Mouse (Mus musculus) liver, adult 2 months (tissue): Measurements from ENCODE around the gene Lrrc30.

Source experiments
- CTCF ChIP-seq: fragments of 200-500 bp; IDR thresholded peaks from 2 replicates; pipeline ENCODE4 v1.5.1; 2011; ENCODE audit warnings: low read depth, low read length, control low read depth
- POLR2A ChIP-seq: fragments of 200-500 bp; IDR thresholded peaks from 2 replicates; pipeline ENCODE4 v1.6.1; 2011; ENCODE audit warnings: low read length, control low read depth; ENCODE audit not compliant: insufficient read depth; ENCODE audit errors: extremely low read depth

GRCm38 (mm10) chr17:67629211-67629657, 3.3 kb downstream of the Lrrc30 start:
- TF ChIP-seq CTCF (no peak), POLR2A (no peak)
